Mouse (Mus musculus): Measurements from ENCODE around the gene Thumpd2.

Gene Thumpd2

GRCm38 (mm10) chr17:81031830-81032442, 32.9 kb downstream of the Thumpd2 start:
- DNase-seq: no peak

- no peak for DNase-seq
Observed at GRCm38 (mm10) chr17:81027331-81027730, 37.6 kb downstream of the Thumpd2 start.

- no peak for DNase-seq
Observed at GRCm38 (mm10) chr17:81017132-81017531, 47.8 kb downstream of the Thumpd2 start.

- DNase-seq: no peak
Observed at GRCm38 (mm10) chr17:81015814-81016447, 49.0 kb downstream of the Thumpd2 start.

- no peak for DNase-seq
Observed at GRCm38 (mm10) chr17:81010844-81011685, 53.8 kb downstream of the Thumpd2 start.

- no peak for DNase-seq
Observed at GRCm38 (mm10) chr17:81010199-81010598, 54.7 kb downstream of the Thumpd2 start.

- no peak for DNase-seq
Observed at GRCm38 (mm10) chr17:81009112-81009511, 55.8 kb downstream of the Thumpd2 start.

GRCm38 (mm10) chr17:81005292-81005691, 59.6 kb downstream of the Thumpd2 start:
- DNase-seq: no peak

- no peak for DNase-seq
Observed at GRCm38 (mm10) chr17:81004454-81004853, 60.4 kb downstream of the Thumpd2 start.

- DNase-seq: no peak
Observed at GRCm38 (mm10) chr17:81002130-81002529, 62.8 kb downstream of the Thumpd2 start.

GRCm38 (mm10) chr17:81001647-81002046, 63.2 kb downstream of the Thumpd2 start:
- DNase-seq: no peak

- no peak for DNase-seq
Observed at GRCm38 (mm10) chr17:81001010-81001409, 63.9 kb downstream of the Thumpd2 start.

- no peak for DNase-seq
Observed at GRCm38 (mm10) chr17:80998958-80999357, 65.9 kb downstream of the Thumpd2 start.

GRCm38 (mm10) chr17:80997226-80997625, 67.7 kb downstream of the Thumpd2 start:
- DNase-seq: no peak

GRCm38 (mm10) chr17:80991535-80992127, 73.3 kb downstream of the Thumpd2 start:
- DNase-seq: no peak

- no peak for DNase-seq
Observed at GRCm38 (mm10) chr17:80982976-80983375, 81.9 kb downstream of the Thumpd2 start.

GRCm38 (mm10) chr17:80982412-80982787, 82.5 kb downstream of the Thumpd2 start:
- peak in 1 of 2 experiments; percentile 35 for DNase-seq

GRCm38 (mm10) chr17:80981721-80982411, 83.0 kb downstream of the Thumpd2 start:
- no peak for DNase-seq

- DNase-seq: no peak
Observed at GRCm38 (mm10) chr17:80980096-80980495, 84.8 kb downstream of the Thumpd2 start.

- DNase-seq: no peak
Observed at GRCm38 (mm10) chr17:80977245-80977644, 87.6 kb downstream of the Thumpd2 start.

Measured in spleen, adult 18-20 months (tissue).